Mouse (Mus musculus) embryo, embryonic 9.5 days (tissue): ENCODE results near the gene Ms4a5.
A peak's percentile ranks its signal among the peaks of the same experiment; 100 is the strongest.
"Not testable (repeated sequence)": the region's sequence is repeated elsewhere in the genome, so short reads cannot be mapped to it uniquely, and the experiment has no call there.

ENCODE experiments used
- DNase-seq: peaks from one replicate; pipeline ENCODE4 v3.0.0-alpha.2; 2017; ENCODE audit errors: extremely low spot score

The Ms4a5 gene

GRCm38 (mm10) chr19:11283773-11284172 is at the start of gene Ms4a5:
Gene Ms4a5, minus strand, starts transcription at chr19:11283873.
- DNase-seq: no peak

DNA sequence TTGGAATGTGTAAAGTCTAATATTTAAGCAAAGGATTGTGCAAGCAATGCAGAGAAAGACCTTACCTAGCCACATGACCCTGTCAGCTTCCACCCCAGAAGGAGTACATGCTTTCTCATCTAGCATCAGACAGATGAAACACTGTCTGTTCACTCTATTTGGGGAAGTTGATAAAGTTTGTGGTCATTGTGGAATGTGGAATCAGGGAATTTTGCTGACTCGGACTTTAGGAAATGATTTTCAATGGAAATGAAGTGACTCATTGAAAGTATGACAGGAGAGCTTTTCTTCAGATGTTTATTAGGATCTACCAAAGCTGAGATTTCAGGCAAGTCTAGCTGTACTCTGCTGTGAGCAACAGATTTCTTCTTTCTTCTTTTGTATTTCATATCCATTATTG is 37.5 kb upstream of the Ms4a5 start:
- no peak for DNase-seq

GRCm38 (mm10) chr19:11316786-11317185 is 33.1 kb upstream of the Ms4a5 start:
- DNase-seq: no peak

DNA sequence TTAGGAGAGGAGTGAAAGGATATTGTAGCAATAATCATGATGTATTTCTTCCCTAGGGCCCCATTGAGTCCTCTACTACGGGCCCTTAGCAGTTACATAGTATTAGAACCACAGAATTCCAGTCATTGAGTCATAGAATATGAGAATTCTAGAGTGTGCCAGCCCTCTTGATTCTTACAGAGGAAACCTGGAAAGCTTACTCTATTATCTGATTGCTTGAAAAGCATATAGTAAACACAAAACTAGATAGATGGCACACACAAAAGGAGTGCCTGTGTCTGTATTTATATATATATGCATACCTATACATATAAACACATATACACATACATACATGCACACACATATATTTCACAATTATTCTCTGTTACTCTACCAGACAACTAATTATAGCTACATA is 30.7 kb upstream of the Ms4a5 start, which contains the start of gene Ms4a14:
TSS of gene Ms4a14 (minus strand) at position 101 of the 400 bp plus-strand sequence.
- DNase-seq: no peak

DNA sequence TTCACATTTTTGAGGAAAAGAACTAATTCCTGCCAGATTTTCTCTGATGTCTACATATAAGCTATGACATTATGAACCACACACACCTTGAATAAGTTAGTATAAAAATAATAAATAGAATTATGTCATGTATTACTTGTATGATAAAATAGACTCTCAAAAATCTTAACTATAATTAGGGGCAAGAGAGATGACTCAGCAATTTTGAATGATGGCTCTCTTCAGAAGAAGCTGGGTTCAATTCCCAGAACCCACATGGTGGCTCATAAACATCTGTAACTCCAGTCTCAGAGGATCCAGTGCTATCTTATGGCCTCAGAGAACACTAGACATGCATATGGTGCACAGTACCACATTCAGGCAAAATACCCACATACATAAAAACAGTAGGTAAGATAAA is 25.2 kb upstream of the Ms4a5 start:
- DNase-seq: no peak

GRCm38 (mm10) chr19:11299529-11299928 is 15.9 kb upstream of the Ms4a5 start:
- not testable (repeated sequence) for DNase-seq

- DNase-seq: no peak
Measured at GRCm38 (mm10) chr19:11298939-11299338, 15.3 kb upstream of the Ms4a5 start.

DNA sequence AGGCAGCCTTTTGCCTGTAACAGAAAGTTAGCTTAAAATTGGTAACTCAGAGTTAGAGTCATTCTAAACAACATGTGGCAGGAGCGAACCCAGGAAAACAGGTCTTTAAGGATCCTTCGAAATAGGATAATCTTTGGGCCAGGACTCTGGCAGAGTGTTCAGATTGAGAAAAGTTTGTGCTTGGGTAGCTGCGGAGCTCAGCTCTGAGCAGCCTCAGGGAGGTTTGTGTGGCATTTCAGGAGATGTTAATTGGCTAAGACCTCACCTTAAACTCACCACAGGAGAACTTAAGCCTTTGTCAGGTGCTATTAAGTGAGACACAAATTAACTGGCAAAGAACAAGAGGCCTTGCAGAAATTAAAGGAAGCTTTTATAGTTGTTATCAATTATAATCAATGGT is 9.9 kb upstream of the Ms4a5 start:
- DNase-seq: peak; percentile 19

DNA sequence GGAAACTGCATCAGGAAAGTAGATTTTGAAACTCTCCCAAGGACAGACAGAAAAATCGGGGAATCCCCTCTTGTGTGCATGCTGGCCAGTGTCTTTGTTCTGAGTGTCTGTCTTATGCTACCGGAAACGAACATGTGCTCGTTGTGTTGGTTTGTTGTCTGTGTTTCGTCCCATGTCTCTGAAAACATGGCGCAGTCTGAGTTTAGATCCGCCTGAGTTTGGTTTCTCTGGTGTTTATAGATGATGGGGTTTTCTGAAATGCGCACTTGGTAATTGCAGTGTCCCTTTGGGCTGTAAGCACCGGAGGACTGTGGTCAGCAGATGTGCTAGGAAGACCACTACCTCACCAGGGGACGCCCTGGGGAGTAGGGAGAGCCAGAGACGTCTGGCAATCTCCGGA is 9.3 kb upstream of the Ms4a5 start:
- DNase-seq: peak; percentile 58

DNA sequence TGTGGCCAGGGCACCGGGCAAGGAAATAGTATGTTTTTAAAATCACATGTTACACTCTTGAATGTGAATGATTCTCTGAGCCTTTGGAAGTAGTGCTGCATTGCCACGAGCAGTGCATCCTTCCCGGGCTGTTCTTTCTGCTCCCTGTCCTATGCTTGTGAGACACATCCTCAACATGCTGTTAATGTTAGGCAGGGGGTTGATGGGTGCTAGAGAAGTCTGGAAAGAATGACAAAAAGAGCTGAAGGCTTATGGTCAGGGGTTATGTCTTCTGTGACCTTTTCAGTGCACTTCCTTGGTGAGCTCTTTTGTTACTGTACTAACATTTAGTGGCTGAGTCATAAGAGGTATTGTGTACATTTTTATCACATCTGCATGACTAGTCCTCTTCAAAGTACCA is 3.5 kb downstream of the Ms4a5 start:
- no peak for DNase-seq

DNA sequence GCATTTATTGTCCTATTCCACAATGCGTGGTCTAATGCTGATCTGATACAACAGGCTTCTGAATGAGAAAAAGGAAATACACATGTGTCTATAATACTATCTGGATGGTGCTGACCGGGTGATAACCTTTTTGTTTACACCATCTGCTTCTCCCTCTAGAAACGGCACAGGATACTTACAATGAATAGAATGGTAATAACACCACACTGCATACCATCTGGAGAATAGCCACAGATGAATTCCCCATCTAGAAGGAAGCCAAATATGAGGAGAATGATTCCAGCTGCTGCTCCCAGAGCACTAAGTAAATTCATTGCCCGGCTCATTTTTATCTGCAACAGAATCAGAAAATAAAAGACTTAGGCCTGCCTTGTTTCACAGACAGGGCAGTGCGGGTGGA is 7.2 kb downstream of the Ms4a5 start:
- DNase-seq: no peak

GRCm38 (mm10) chr19:11266956-11267355 is 16.7 kb downstream of the Ms4a5 start:
- no peak for DNase-seq

- no peak for DNase-seq
Measured at GRCm38 (mm10) chr19:11266052-11266845, 17.4 kb downstream of the Ms4a5 start, which contains the start of gene Ms4a1. Gene Ms4a1, minus strand, starts transcription at chr19:11266241.

- DNase-seq: no peak
Measured at GRCm38 (mm10) chr19:11264602-11265185, 19.0 kb downstream of the Ms4a5 start.

GRCm38 (mm10) chr19:11263549-11263948 is 20.1 kb downstream of the Ms4a5 start:
- DNase-seq: no peak

DNA sequence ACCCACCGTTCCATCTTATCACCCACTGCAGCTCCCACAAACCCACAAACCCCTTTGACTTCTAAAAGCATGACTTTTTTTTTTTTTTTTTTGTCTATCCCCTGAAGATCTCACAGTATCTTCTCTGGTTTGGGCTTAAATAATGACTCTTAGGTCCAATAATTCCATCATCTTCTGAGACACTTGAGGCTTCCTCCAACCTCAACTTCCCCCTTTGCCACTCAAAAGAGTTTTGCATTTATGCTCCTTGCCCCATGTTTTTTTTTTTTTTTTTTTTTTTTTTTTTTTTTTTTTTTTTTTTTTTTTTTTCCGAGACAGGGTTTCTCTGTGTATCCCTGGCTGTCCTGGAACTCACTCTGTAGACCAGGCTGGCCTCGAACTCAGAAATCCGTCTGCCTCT is 20.7 kb downstream of the Ms4a5 start:
- DNase-seq: not testable (repeated sequence)

DNA sequence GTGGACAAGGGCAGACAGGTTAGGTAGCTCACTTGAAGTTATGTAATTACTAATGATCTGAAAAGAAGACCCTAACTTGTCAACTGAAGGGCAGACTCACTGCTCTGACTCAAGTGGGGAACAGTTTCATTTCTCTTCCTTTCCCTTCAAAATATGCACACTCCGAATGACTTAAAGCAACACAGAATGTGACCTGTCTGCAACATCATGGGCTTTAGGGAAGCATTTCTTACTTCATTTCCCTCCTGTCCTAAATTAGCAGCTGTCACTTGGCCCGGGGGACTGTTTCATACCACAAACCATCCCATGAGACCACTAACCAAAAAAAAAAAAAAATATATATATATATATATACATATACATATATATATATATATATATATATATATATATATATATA is 22.2 kb downstream of the Ms4a5 start:
- no peak for DNase-seq

DNA sequence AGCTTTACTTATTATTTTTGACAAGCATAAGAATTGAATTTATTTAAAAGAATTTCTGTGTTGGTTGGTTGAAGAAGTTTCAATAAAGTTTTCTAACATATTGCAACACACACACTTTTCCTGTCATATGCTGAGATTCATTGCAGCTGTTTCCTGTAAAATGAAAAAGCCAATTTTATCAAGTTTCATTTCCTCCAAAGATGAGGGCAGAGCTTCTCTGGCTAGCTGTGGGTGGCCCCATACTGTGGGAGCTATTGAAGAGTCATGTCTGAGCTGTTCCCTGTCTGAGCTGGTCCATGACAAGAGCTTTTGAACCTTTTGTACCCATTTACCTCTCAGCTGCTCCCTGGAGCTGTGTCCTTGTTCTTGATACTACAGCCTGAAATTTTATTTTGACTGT is 39.4 kb downstream of the Ms4a5 start:
- no peak for DNase-seq

GRCm38 (mm10) chr19:11242560-11242959 is 41.1 kb downstream of the Ms4a5 start:
- no peak for DNase-seq

- DNase-seq: no peak
Measured at GRCm38 (mm10) chr19:11235820-11236219, 47.9 kb downstream of the Ms4a5 start.

DNA sequence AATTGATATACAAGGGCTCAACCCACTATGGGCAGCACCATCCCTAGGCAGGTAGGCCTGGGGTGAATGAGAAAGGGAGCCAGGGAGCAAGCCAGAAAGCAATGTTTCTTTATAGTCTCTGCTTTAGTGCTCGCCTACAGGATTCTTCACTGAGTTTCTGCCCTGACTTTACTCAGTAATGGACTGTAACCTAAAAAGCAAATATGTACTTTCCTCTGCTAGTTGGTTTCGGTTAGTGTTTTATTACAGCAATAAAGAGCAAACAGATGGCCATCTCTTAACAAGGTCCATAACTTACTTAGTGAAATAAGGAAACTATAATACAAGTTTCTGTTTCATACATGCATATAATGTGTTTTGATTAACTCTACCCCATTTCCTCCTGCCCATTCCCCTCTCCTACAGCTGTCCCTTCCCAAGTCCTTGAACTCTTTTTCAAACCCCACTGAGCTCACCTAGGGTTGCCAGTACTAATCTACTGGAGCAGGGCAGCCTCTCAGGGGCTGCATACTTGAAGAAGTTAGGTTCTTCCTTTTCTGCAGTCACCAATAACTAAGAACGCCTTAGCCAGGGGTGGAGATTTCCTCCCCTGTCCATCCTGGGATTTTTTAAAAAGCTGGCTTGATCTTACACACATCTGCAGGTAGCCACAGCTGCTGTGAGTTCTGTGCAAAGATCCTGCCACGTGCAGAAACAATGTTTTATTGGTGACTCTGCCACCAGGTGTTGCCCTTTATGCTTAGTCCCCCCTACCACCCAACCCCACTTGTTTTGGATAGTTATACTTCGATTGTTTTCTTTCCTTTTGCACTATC is 48.5 kb downstream of the Ms4a5 start:
- DNase-seq: no peak

DNA sequence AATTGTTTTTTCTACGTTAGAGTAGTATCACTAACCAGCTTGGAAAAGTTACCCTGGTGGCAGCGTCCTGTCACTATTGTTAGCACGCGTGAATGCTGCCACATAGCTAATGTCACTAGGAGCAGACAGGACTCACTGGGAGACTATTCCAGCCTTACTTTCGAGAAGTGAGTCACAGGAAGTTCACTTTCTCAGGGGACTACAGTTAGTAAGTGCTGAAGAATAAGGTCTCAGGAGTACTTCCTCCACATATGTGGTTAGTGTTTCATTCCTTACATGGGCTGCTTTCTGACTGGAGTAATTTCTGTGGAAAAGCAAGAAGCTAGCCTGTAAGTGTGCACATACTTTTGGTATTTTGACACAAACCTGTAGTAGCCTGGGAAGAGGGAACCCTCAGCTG is 49.4 kb downstream of the Ms4a5 start:
- no peak for DNase-seq

- DNase-seq: no peak
Measured at GRCm38 (mm10) chr19:11232348-11232747, 51.3 kb downstream of the Ms4a5 start, which contains the start of gene Ms4a12. Gene Ms4a12, minus strand, starts transcription at chr19:11232448.
